ENCODE assay signal across 14 mouse cellular contexts in the genomic region with DNA sequence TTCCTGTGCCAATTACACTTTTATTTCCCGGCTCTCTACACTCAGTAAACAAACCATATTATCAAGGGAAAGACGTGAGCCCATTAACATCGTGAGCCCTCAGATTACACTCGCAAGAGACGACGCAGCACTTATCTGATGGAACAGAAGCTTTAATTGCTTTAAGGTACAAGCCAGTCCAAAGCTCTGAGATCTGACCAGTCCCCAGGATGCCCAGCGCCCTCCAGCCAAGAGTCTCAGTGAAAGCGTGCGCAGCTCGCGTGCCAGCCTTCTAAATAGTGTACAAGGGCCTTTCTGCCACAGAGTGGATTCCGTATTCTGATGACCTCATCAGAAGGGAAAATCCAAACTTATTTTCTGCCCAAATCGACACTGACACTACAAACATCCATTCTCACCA. TPM values are rescaled to one million over a fixed set of nuclear protein-coding genes. Genes with fewer than 3 reads are reported as not detected.
DNase-seq lines count a peak whose midpoint lies in the region; ATAC-seq and TF ChIP-seq lines count a peak whose summit lies in the region.
"Had no signal": no experiment of that assay in that cellular context is flagged by ENCODE, and none has a peak within 500 bp of the region (broad histone marks: within the 10 kb centered on the region; RNA-seq: fewer than 3 reads in every experiment).

No protein-coding gene starts in this region.

- no peak overlapping the region for H3K4me2 ChIP-seq in liver, postnatal 0 days (ENCODE audit: low read depth, low read length)
- no peak overlapping the region for H3K4me2 ChIP-seq in liver, embryonic 11.5 days
- peak overlapping the region; percentile 98 for H3K4me2 ChIP-seq in intestine, embryonic 15.5 days (replicated peaks)
- peak overlapping the region; percentile 94 for H3K4me2 ChIP-seq in neural tube, embryonic 15.5 days

- H3K9ac ChIP-seq in liver, postnatal 0 days (replicated peaks): no peak overlapping the region
- H3K9ac ChIP-seq in liver, embryonic 11.5 days (ENCODE audit: low read depth, low read length): no peak overlapping the region
- H3K9ac ChIP-seq in intestine, embryonic 15.5 days: no peak overlapping the region
- H3K9ac ChIP-seq in neural tube, embryonic 15.5 days (replicated peaks): no peak overlapping the region
- H3K9ac ChIP-seq: forebrain, embryonic 15.5 days had no signal

- H3K27me3 ChIP-seq in liver, postnatal 0 days (ENCODE audit: insufficient read depth, low read length): peaks cover 66% of the 10 kb centered on the region
- peaks cover 73% of the 10 kb centered on the region for H3K27me3 ChIP-seq in liver, embryonic 11.5 days (replicated peaks; ENCODE audit: control insufficient read depth, insufficient read depth, low read length)
- H3K27me3 ChIP-seq in intestine, embryonic 15.5 days (replicated peaks): peaks cover 58% of the 10 kb centered on the region
- H3K27me3 ChIP-seq in neural tube, embryonic 15.5 days (replicated peaks): peaks cover 31% of the 10 kb centered on the region

- no peak overlapping the region for H3K4me3 ChIP-seq in liver, postnatal 0 days (ENCODE audit: low read depth, low read length)
- H3K4me3 ChIP-seq in liver, embryonic 11.5 days (ENCODE audit: low read depth, low read length): no peak overlapping the region
- peak overlapping the region; percentile 53; the same call in 1 of the 2 replicates for H3K4me3 ChIP-seq in intestine, embryonic 15.5 days (replicated peaks)
- H3K4me3 ChIP-seq in neural tube, embryonic 15.5 days (replicated peaks): peak overlapping the region; percentile 62
- H3K4me3 ChIP-seq: myocyte had no signal

- no peak for TF ChIP-seq EP300 in liver, postnatal 0 days (IDR thresholded peaks at IDR 0.05; ENCODE audit: low read depth)

- peaks cover 3% of the 10 kb centered on the region; the same call in 1 of the 2 replicates for H3K4me1 ChIP-seq in liver, postnatal 0 days (ENCODE audit: insufficient read depth)
- peaks cover 3% of the 10 kb centered on the region for H3K4me1 ChIP-seq in liver, embryonic 11.5 days (replicated peaks; ENCODE audit: control insufficient read depth, insufficient read depth, low read length)
- peaks cover 17% of the 10 kb centered on the region for H3K4me1 ChIP-seq in intestine, embryonic 15.5 days (replicated peaks)
- peaks cover 25% of the 10 kb centered on the region for H3K4me1 ChIP-seq in neural tube, embryonic 15.5 days

- no peaks in the 10 kb centered on the region for H3K36me3 ChIP-seq in liver, postnatal 0 days (replicated peaks; ENCODE audit: insufficient read depth, low read length)
- no peaks in the 10 kb centered on the region for H3K36me3 ChIP-seq in liver, embryonic 11.5 days (ENCODE audit: control insufficient read depth, insufficient read depth, low read length)
- H3K36me3 ChIP-seq in intestine, embryonic 15.5 days: no peaks in the 10 kb centered on the region
- no peaks in the 10 kb centered on the region for H3K36me3 ChIP-seq in neural tube, embryonic 15.5 days
- H3K36me3 ChIP-seq: forebrain, embryonic 15.5 days had no signal

- no peaks in the 10 kb centered on the region for H3K9me3 ChIP-seq in liver, postnatal 0 days (ENCODE audit: low read length)
- no peaks in the 10 kb centered on the region for H3K9me3 ChIP-seq in liver, embryonic 11.5 days (ENCODE audit: control insufficient read depth, low read length)
- H3K9me3 ChIP-seq in intestine, embryonic 15.5 days: no peaks in the 10 kb centered on the region
- no peaks in the 10 kb centered on the region for H3K9me3 ChIP-seq in neural tube, embryonic 15.5 days (replicated peaks)
- H3K9me3 ChIP-seq: forebrain, embryonic 15.5 days had no signal

- 9% methylated on average over 13 of the region's 13 CpGs for WGBS in liver, postnatal 0 days (ENCODE audit: insufficient replicate concordance)
- WGBS in liver, embryonic 11.5 days: 8% methylated on average over 13 of the region's 13 CpGs
- WGBS in intestine, embryonic 15.5 days: 4% methylated on average over 13 of the region's 13 CpGs
- 1% methylated on average over 13 of the region's 13 CpGs for WGBS in neural tube, embryonic 15.5 days

- DNase-seq in embryo, embryonic 10 days (ENCODE audit: low spot score): peak; percentile 37
- no peak for DNase-seq in embryo, embryonic 10.5 days (ENCODE audit: low spot score)
- peak; percentile 7 for DNase-seq in liver, postnatal 0 days
- DNase-seq in liver, embryonic 11.5 days (ENCODE audit: low spot score): no peak
- no peak for DNase-seq in left cerebral cortex, postnatal 25 days (ENCODE audit: low spot score in 2 of 2)
- DNase-seq: lung, postnatal 14 days had no signal

- ATAC-seq in liver, postnatal 0 days: no peak
- no peak for ATAC-seq in liver, embryonic 11.5 days (replicated peaks; ENCODE audit: low FRiP score)
- ATAC-seq in intestine, embryonic 15.5 days: no peak
- ATAC-seq in neural tube, embryonic 15.5 days (ENCODE audit: low FRiP score): 0 out of 2 replicates have a peak, but pooled peaks have one; percentile 25
- ATAC-seq in megakaryocyte, adult 5-6 weeks (ENCODE audit: poor library complexity, severe bottlenecking): no peak

- intact Hi-C loops in left cerebral cortex, postnatal 25 days (cut with DNase I): no loop called here

- no peak overlapping the region for H3K27ac ChIP-seq in liver, postnatal 0 days (ENCODE audit: low read depth)
- no peak overlapping the region for H3K27ac ChIP-seq in liver, embryonic 11.5 days (ENCODE audit: low read depth, low read length)
- no peak overlapping the region for H3K27ac ChIP-seq in intestine, embryonic 15.5 days
- no peak overlapping the region for H3K27ac ChIP-seq in neural tube, embryonic 15.5 days (replicated peaks)
- H3K27ac ChIP-seq: forebrain, embryonic 15.5 days had no signal

- no peak for TF ChIP-seq CTCF in liver, postnatal 0 days (IDR thresholded peaks at IDR 0.05; ENCODE audit: low read depth)

RNA-seq across cellular contexts. Expression of a gene that starts 0.8 kb away (rescaled TPM):
- not detected in 2 replicates for polyA plus RNA-seq in liver, postnatal 0 days (2015; fragmentation: Nextera tagmentation; extraction: Ambion mirVana)
- 0.11 TPM in 1 of 2 replicates, not detected in the other for polyA plus RNA-seq in liver, embryonic 11.5 days (2014; fragmentation: Nextera tagmentation; extraction: Ambion mirVana)
- 0.09 and 0.10 TPM in 2 replicates for polyA plus RNA-seq in intestine, embryonic 15.5 days (2015; fragmentation: Nextera tagmentation; extraction: Ambion mirVana)
- 1.7 and 2.1 TPM in 2 replicates for polyA plus RNA-seq in neural tube, embryonic 15.5 days (2015; fragmentation: Nextera tagmentation; extraction: Ambion mirVana)
- total RNA-seq in megakaryocyte, adult 5-6 weeks (2015): not detected in 2 replicates
- total RNA-seq in megakaryocyte, adult 5-6 weeks (2017): not detected in 2 replicates
- total RNA-seq in left cerebral cortex, postnatal 25 days (2021): under 1 TPM in 1 of 2 experiments, not detected in 1; 0.37 TPM
- total RNA-seq: common myeloid progenitor, adult 5-6 weeks; left cerebral cortex, postnatal 36 days had no signal
- polyA plus RNA-seq: forebrain, embryonic 15.5 days; heart, postnatal 0 days; myocyte had no signal

RNA-seq across cellular contexts. Expression of a gene that starts 35.4 kb away (rescaled TPM):
- not detected in 2 replicates for polyA plus RNA-seq in liver, postnatal 0 days (2015; fragmentation: Nextera tagmentation; extraction: Ambion mirVana)
- polyA plus RNA-seq in liver, embryonic 11.5 days (2014; fragmentation: Nextera tagmentation; extraction: Ambion mirVana): not detected in 2 replicates
- polyA plus RNA-seq in intestine, embryonic 15.5 days (2015; fragmentation: Nextera tagmentation; extraction: Ambion mirVana): 0.55 and 0.73 TPM in 2 replicates
- polyA plus RNA-seq in neural tube, embryonic 15.5 days (2015; fragmentation: Nextera tagmentation; extraction: Ambion mirVana): 0.96 and 2.0 TPM in 2 replicates
- total RNA-seq in megakaryocyte, adult 5-6 weeks (2015): not detected in 2 replicates
- not detected in 2 replicates for total RNA-seq in megakaryocyte, adult 5-6 weeks (2017)
- total RNA-seq in left cerebral cortex, postnatal 25 days (2021): not detected
- total RNA-seq: common myeloid progenitor, adult 5-6 weeks; left cerebral cortex, postnatal 36 days had no signal
- polyA plus RNA-seq: forebrain, embryonic 15.5 days; heart, postnatal 0 days; myocyte had no signal

RNA-seq across cellular contexts. Expression of a gene that starts 50.2 kb away (rescaled TPM):
- polyA plus RNA-seq in liver, postnatal 0 days (2015; fragmentation: Nextera tagmentation; extraction: Ambion mirVana): not detected in 2 replicates
- polyA plus RNA-seq in liver, embryonic 11.5 days (2014; fragmentation: Nextera tagmentation; extraction: Ambion mirVana): 0.14 and 0.18 TPM in 2 replicates
- polyA plus RNA-seq in intestine, embryonic 15.5 days (2015; fragmentation: Nextera tagmentation; extraction: Ambion mirVana): 1.2 and 1.6 TPM in 2 replicates
- 4.3 and 4.5 TPM in 2 replicates for polyA plus RNA-seq in neural tube, embryonic 15.5 days (2015; fragmentation: Nextera tagmentation; extraction: Ambion mirVana)
- total RNA-seq in megakaryocyte, adult 5-6 weeks (2015): not detected in 2 replicates
- not detected in 2 replicates for total RNA-seq in megakaryocyte, adult 5-6 weeks (2017)
- not detected for total RNA-seq in left cerebral cortex, postnatal 25 days (2021)
- total RNA-seq: common myeloid progenitor, adult 5-6 weeks; left cerebral cortex, postnatal 36 days had no signal
- polyA plus RNA-seq: forebrain, embryonic 15.5 days; myocyte had no signal

RNA-seq across cellular contexts. Expression of a gene that starts 50.2 kb away (rescaled TPM):
- polyA plus RNA-seq in liver, postnatal 0 days (2015; fragmentation: Nextera tagmentation; extraction: Ambion mirVana): not detected in 2 replicates
- polyA plus RNA-seq in liver, embryonic 11.5 days (2014; fragmentation: Nextera tagmentation; extraction: Ambion mirVana): 0.47 and 0.87 TPM in 2 replicates
- polyA plus RNA-seq in intestine, embryonic 15.5 days (2015; fragmentation: Nextera tagmentation; extraction: Ambion mirVana): 18.8 and 19.2 TPM in 2 replicates
- 14.5 and 29.1 TPM in 2 replicates for polyA plus RNA-seq in neural tube, embryonic 15.5 days (2015; fragmentation: Nextera tagmentation; extraction: Ambion mirVana)
- total RNA-seq in megakaryocyte, adult 5-6 weeks (2015): not detected in 2 replicates
- 0.26 TPM in 1 of 2 replicates, not detected in the other for total RNA-seq in megakaryocyte, adult 5-6 weeks (2017)
- total RNA-seq in left cerebral cortex, postnatal 25 days (2021): not detected
- total RNA-seq: common myeloid progenitor, adult 5-6 weeks; left cerebral cortex, postnatal 36 days had no signal
- polyA plus RNA-seq: forebrain, embryonic 15.5 days; myocyte had no signal

RNA-seq across cellular contexts. Expression of a gene that starts 57.5 kb away (rescaled TPM):
- polyA plus RNA-seq in liver, postnatal 0 days (2015; fragmentation: Nextera tagmentation; extraction: Ambion mirVana): 0.04 TPM in 1 of 2 replicates, not detected in the other
- 0.82 and 1.2 TPM in 2 replicates for polyA plus RNA-seq in liver, embryonic 11.5 days (2014; fragmentation: Nextera tagmentation; extraction: Ambion mirVana)
- polyA plus RNA-seq in intestine, embryonic 15.5 days (2015; fragmentation: Nextera tagmentation; extraction: Ambion mirVana): 4.2 and 5.1 TPM in 2 replicates
- polyA plus RNA-seq in neural tube, embryonic 15.5 days (2015; fragmentation: Nextera tagmentation; extraction: Ambion mirVana): 12.4 and 12.5 TPM in 2 replicates
- not detected in 2 replicates for total RNA-seq in megakaryocyte, adult 5-6 weeks (2015)
- not detected in 2 replicates for total RNA-seq in megakaryocyte, adult 5-6 weeks (2017)
- total RNA-seq in left cerebral cortex, postnatal 25 days (2021): under 1 TPM in 1 of 2 experiments, not detected in 1; 0.14 TPM
- total RNA-seq: common myeloid progenitor, adult 5-6 weeks; left cerebral cortex, postnatal 36 days had no signal
- polyA plus RNA-seq: myocyte had no signal

Comparison
In these comparisons a context has a peak if more than half of its experiments do, and no peak if none do; other contexts are left out.
1. DNase-seq: peak in embryo, embryonic 10 days (single experiment) and liver, postnatal 0 days (single experiment); none in embryo, embryonic 10.5 days (single experiment), liver, embryonic 11.5 days (single experiment) and left cerebral cortex, postnatal 25 days (0 of 2).
2. H3K4me2 ChIP-seq: peak in intestine, embryonic 15.5 days (single experiment) and neural tube, embryonic 15.5 days (single experiment); none in liver, postnatal 0 days (single experiment) and liver, embryonic 11.5 days (single experiment).
3. H3K4me3 ChIP-seq: peak in intestine, embryonic 15.5 days (single experiment) and neural tube, embryonic 15.5 days (single experiment); none in liver, postnatal 0 days (single experiment) and liver, embryonic 11.5 days (single experiment).